ENCODE assay signal across 22 mouse cellular contexts in the genomic region with DNA sequence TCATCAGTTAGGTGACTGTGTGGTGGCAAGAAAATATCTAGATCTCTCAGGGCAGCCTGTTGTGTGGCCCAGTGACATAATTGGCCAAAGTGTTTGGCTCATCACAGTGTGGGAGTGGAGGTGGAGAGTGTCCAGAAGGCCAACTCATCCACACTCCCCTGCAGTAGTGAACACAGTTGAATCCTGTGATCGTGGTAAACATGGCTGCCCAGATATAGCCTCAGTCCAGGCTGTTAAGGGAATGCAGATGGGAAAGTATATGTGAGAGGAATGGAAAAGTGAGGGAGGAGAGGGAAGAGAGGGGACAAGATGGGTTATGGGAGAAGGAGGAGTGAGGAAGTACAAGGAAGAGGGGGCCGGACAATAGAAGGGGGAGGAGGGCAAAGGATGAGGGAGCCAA. TPM values are rescaled to one million over a fixed set of nuclear protein-coding genes. Genes with fewer than 3 reads are reported as not detected.
"Had no signal": no experiment of that assay in that cellular context is flagged by ENCODE, and none has a peak within 500 bp of the region (broad histone marks: within the 10 kb centered on the region; RNA-seq: fewer than 3 reads in every experiment).

No protein-coding gene starts in this region.

- H3K27ac ChIP-seq: kidney, postnatal 0 days; limb, embryonic 15.5 days; liver, embryonic 13.5 days; midbrain, embryonic 10.5 days; midbrain, embryonic 15.5 days; neural tube, embryonic 12.5 days; stomach, postnatal 0 days had no signal

- H3K27me3 ChIP-seq: limb, embryonic 15.5 days; liver, embryonic 13.5 days; midbrain, embryonic 15.5 days; neural tube, embryonic 12.5 days had no signal

- H3K9me3 ChIP-seq: limb, embryonic 15.5 days; liver, embryonic 13.5 days; midbrain, embryonic 10.5 days; midbrain, embryonic 15.5 days; neural tube, embryonic 12.5 days had no signal

- H3K36me3 ChIP-seq: limb, embryonic 15.5 days; liver, embryonic 13.5 days; midbrain, embryonic 10.5 days; midbrain, embryonic 15.5 days; neural tube, embryonic 12.5 days had no signal

- H3K4me2 ChIP-seq: limb, embryonic 15.5 days; liver, embryonic 13.5 days; midbrain, embryonic 15.5 days; neural tube, embryonic 12.5 days had no signal

- H3K9ac ChIP-seq: limb, embryonic 15.5 days; liver, embryonic 13.5 days; midbrain, embryonic 15.5 days; neural tube, embryonic 12.5 days had no signal

- DNase-seq: kidney, adult 9 months; layer of hippocampus, adult 9-11 months; layer of hippocampus, postnatal 36 days; liver, embryonic 13.5 days; lung, adult 18-20 months; lung, postnatal 4 days; thymus, adult 2 months; thymus, postnatal 25 days had no signal

- H3K4me3 ChIP-seq: limb, embryonic 15.5 days; liver, embryonic 13.5 days; midbrain, embryonic 10.5 days; midbrain, embryonic 15.5 days; neural tube, embryonic 12.5 days had no signal

- H3K4me1 ChIP-seq: limb, embryonic 15.5 days; liver, embryonic 13.5 days; midbrain, embryonic 10.5 days; midbrain, embryonic 15.5 days; neural tube, embryonic 12.5 days had no signal

- ATAC-seq: lung, postnatal 0 days; midbrain, embryonic 15.5 days had no signal

RNA-seq across cellular contexts. Expression of gene Serpina3c, which starts 25.3 kb away (rescaled TPM):
- total RNA-seq: left cerebral cortex, adult 8-10 months; monocyte, adult 5-6 weeks; neutrophil, adult 5-6 weeks had no signal
- polyA plus RNA-seq: limb, embryonic 11.5 days; liver, embryonic 13.5 days; midbrain, embryonic 10.5 days; midbrain, embryonic 15.5 days; neural tube, embryonic 12.5 days; stomach, postnatal 0 days had no signal

RNA-seq across cellular contexts. Expression of gene Serpina3f, which starts 35.4 kb away (rescaled TPM):
- total RNA-seq: layer of hippocampus, adult 18-20 months; left cerebral cortex, adult 8-10 months; left cerebral cortex, postnatal 25 days had no signal
- polyA plus RNA-seq: limb, embryonic 11.5 days; limb, embryonic 15.5 days; neural tube, embryonic 12.5 days had no signal

RNA-seq across cellular contexts. Expression of gene Serpina3b, which starts 51.2 kb away (rescaled TPM):
- total RNA-seq: layer of hippocampus, adult 18-20 months; layer of hippocampus, postnatal 36 days; left cerebral cortex, adult 8-10 months; left cerebral cortex, postnatal 25 days; megakaryocyte, adult 5-6 weeks; monocyte, adult 5-6 weeks; neutrophil, adult 5-6 weeks had no signal
- polyA plus RNA-seq: kidney, postnatal 0 days; limb, embryonic 11.5 days; lung, postnatal 0 days; midbrain, embryonic 10.5 days; midbrain, embryonic 15.5 days; neural tube, embryonic 12.5 days had no signal

RNA-seq across cellular contexts. Expression of gene Serpina3g, which starts 57.1 kb away (rescaled TPM):
- total RNA-seq: left cerebral cortex, postnatal 25 days had no signal
